Mouse (Mus musculus) retina, embryonic 14.5 days (tissue): ENCODE data around the gene Tspan18.

Source experiments
- DNase-seq: peaks from one replicate; pipeline ENCODE4 v3.0.0-alpha.2; 2015; ENCODE audit warnings: low spot score

Tspan18 gene

GRCm38 (mm10) chr2:93339373-93340106 lies 5.2 kb upstream of the Tspan18 start:
- DNase-seq: no peak

- DNase-seq: no peak
Measured at GRCm38 (mm10) chr2:93335996-93336395, 1.7 kb upstream of the Tspan18 start.

GRCm38 (mm10) chr2:93333241-93333816 lies 976 bp downstream of the Tspan18 start:
- peak; percentile 95 for DNase-seq

GRCm38 (mm10) chr2:93332277-93332676 lies 2.0 kb downstream of the Tspan18 start:
- DNase-seq: no peak

- no peak for DNase-seq
Measured at GRCm38 (mm10) chr2:93331121-93331520, 3.2 kb downstream of the Tspan18 start.

GRCm38 (mm10) chr2:93329120-93329519 lies 5.2 kb downstream of the Tspan18 start:
- DNase-seq: no peak

GRCm38 (mm10) chr2:93327915-93328555 lies 6.3 kb downstream of the Tspan18 start:
- DNase-seq: no peak

- DNase-seq: no peak
Measured at GRCm38 (mm10) chr2:93324681-93325080, 9.6 kb downstream of the Tspan18 start.

- no peak for DNase-seq
Measured at GRCm38 (mm10) chr2:93321946-93322345, 12.4 kb downstream of the Tspan18 start.

GRCm38 (mm10) chr2:93320267-93320666 lies 14.0 kb downstream of the Tspan18 start:
- DNase-seq: no peak

- no peak for DNase-seq
Measured at GRCm38 (mm10) chr2:93319598-93319997, 14.7 kb downstream of the Tspan18 start.

- DNase-seq: no peak
Measured at GRCm38 (mm10) chr2:93318781-93319349, 15.4 kb downstream of the Tspan18 start.

GRCm38 (mm10) chr2:93313768-93314632 lies 20.3 kb downstream of the Tspan18 start:
- DNase-seq: peak; percentile 42

GRCm38 (mm10) chr2:93312458-93312857 lies 21.8 kb downstream of the Tspan18 start:
- no peak for DNase-seq

- no peak for DNase-seq
Measured at GRCm38 (mm10) chr2:93309724-93310413, 24.4 kb downstream of the Tspan18 start.

GRCm38 (mm10) chr2:93306898-93307297 lies 27.4 kb downstream of the Tspan18 start:
- no peak for DNase-seq

GRCm38 (mm10) chr2:93304273-93304634 lies 30.1 kb downstream of the Tspan18 start:
- DNase-seq: no peak

- peak; percentile 64 for DNase-seq
Measured at GRCm38 (mm10) chr2:93303585-93304272, 30.6 kb downstream of the Tspan18 start.

- no peak for DNase-seq
Measured at GRCm38 (mm10) chr2:93303260-93303584, 31.1 kb downstream of the Tspan18 start.

- no peak for DNase-seq
Measured at GRCm38 (mm10) chr2:93297656-93298055, 36.6 kb downstream of the Tspan18 start.
